Mouse (Mus musculus) kidney, embryonic 14.5 days (tissue): Measurements from ENCODE around the gene Fam53b. TPM values are rescaled to one million over a fixed set of nuclear protein-coding genes. Genes with fewer than 3 reads are reported as not detected.

Experiments
- ATAC-seq: fragments of 200-750 bp; cut with Nextera tagmentation; 2 replicates; pipeline ENCODE4 v1.8.0; 2017; ENCODE audit warnings: moderate number of reproducible peaks, mild to moderate bottlenecking, moderate TSS enrichment, moderate library complexity; ENCODE audit not compliant: low FRiP score, low TSS enrichment
- H3K27ac ChIP-seq: fragments of 300-500 bp; sonication (generic); 2 replicates; pipeline ENCODE4 v1.5.1; 2014; ENCODE audit warnings: low read depth, mild to moderate bottlenecking, low read length, moderate library complexity, mixed read lengths
- H3K27me3 ChIP-seq: fragments of 300-500 bp; sonication (generic); 2 replicates; pipeline ENCODE4 v1.6.1; 2014; ENCODE audit warnings: mild to moderate bottlenecking, low read length; ENCODE audit not compliant: control insufficient read depth, insufficient read depth
- H3K36me3 ChIP-seq: fragments of 300-500 bp; sonication (generic); 2 replicates; pipeline ENCODE4 v1.6.1; 2014; ENCODE audit warnings: low read length, mixed read lengths; ENCODE audit not compliant: control insufficient read depth, insufficient read depth
- H3K4me1 ChIP-seq: fragments of 300-500 bp; sonication (generic); 2 replicates; pipeline ENCODE4 v1.6.1; 2014; ENCODE audit warnings: low read length, mixed read lengths; ENCODE audit not compliant: control insufficient read depth, insufficient read depth
- H3K4me2 ChIP-seq: fragments of 300-500 bp; sonication (generic); replicated peaks from 2 replicates; pipeline ENCODE4 v1.6.1; 2014; ENCODE audit warnings: low read depth, mild to moderate bottlenecking, low read length
- H3K4me3 ChIP-seq: fragments of 300-500 bp; sonication (generic); 2 replicates; pipeline ENCODE4 v1.5.1; 2014; ENCODE audit warnings: mild to moderate bottlenecking, low read length
- H3K9ac ChIP-seq: fragments of 300-500 bp; sonication (generic); 2 replicates; pipeline ENCODE4 v1.6.1; 2014; ENCODE audit warnings: low read depth, mild to moderate bottlenecking, low read length, moderate library complexity
- H3K9me3 ChIP-seq: fragments of 300-500 bp; sonication (generic); 2 replicates; pipeline ENCODE4 v1.6.1; 2016; ENCODE audit warnings: low read length; ENCODE audit not compliant: control insufficient read depth
- WGBS: fragments of 180-500 bp; shearing (Covaris S2); extraction: QIAGEN DNeasy Blood & Tissue Kit; methylation state at CpG from one replicate; pipeline ENCODE4 v1.1.7; 2014; 5-methylcytosine and 5-hydroxymethylcytosine counted together
- polyA plus RNA-seq: library from polyadenylated mRNA; unstranded; fragments of >200 nt; fragmentation: Nextera tagmentation; extraction: Ambion mirVana; gene quantifications from 2 replicates; pipeline ENCODE4 v1.2.1, GENCODE M21; 2014

Fam53b gene
- polyA plus RNA-seq, 1 experiment from 2014 or later: 22.1 TPM

DNA sequence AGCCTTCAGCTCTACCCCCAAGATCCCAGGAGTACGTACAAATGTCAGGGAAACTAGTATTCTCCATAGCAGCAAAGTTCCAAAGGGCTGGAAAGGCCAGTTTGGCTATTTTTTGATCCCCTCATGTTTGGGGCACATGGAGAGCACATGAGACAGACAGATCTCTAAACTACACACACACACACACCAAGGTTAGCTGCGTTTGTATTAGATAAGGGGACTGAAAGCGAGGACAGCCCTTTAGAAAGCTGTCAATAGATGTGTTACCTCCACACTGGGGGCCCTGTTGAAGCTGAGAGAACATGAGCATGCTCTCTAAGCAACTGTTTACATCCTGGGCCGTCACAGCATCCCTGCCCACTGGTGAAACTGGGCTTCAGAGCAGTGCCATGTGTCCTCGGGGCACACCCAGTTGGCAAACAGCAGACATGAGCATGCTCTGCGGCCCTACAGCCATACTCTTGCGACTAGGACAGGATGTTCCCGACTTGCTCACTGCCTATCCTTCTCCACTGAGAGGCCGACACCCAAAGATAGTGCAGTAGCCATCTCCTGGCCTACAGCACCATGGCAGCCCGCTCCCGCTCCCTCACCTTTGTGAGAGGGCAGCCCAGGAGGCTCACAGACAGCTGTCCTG is 47.3 kb downstream of the Fam53b start:
- Histone ChIP-seq H3K36me3 (peaks cover 12% of the 10 kb centered on the region; the same call in 1 of the 2 replicates), H3K4me1 (no peaks in the 10 kb centered on the region), H3K27me3 (no peaks in the 10 kb centered on the region), H3K4me2 (no peak overlapping the region), H3K4me3 (no peak overlapping the region), H3K27ac (no peak overlapping the region), H3K9ac (no peak overlapping the region), H3K9me3 (no peaks in the 10 kb centered on the region)
- 89% methylated on average over 11 of the region's 11 CpGs for WGBS
- ATAC-seq: no peak

DNA sequence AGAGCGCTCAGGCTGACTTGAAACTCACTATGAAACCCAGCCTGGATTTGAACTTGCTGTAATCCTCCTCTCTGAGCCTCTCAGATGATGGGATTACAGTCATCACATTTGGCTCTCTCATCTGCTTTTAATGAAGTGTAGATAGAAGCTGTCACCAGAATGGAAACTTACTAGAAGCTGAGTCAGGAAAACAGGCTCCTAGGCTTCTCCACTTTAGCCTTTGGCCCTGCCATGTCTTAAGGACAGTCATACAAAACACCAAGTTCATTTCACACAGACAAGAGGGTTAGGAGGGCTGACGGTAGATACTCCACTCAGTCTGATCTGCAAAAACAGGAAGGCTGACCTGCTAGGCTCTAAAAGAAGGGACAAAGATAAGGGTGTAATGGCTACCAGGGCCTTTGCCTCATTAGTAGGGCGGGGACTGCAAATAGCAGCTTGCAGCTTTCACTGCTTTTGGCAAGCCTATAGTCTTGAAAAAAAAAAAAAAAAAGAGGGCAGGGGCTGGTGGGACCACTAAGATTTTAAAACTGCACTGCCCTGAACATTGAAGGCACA is 48.0 kb downstream of the Fam53b start:
- Histone ChIP-seq H3K9me3 (no peaks in the 10 kb centered on the region), H3K36me3 (peaks cover 13% of the 10 kb centered on the region; the same call in 1 of the 2 replicates), H3K27ac (no peak overlapping the region), H3K4me1 (no peaks in the 10 kb centered on the region), H3K4me3 (no peak overlapping the region), H3K4me2 (no peak overlapping the region), H3K9ac (no peak overlapping the region), H3K27me3 (no peaks in the 10 kb centered on the region)
- no peak for ATAC-seq
- 82% methylated on average over 3 of the region's 3 CpGs for WGBS

GRCm38 (mm10) chr7:132764896-132765491 is 48.7 kb downstream of the Fam53b start:
- Histone ChIP-seq H3K27me3 (no peaks in the 10 kb centered on the region), H3K27ac (no peak overlapping the region), H3K9me3 (no peaks in the 10 kb centered on the region), H3K4me2 (no peak overlapping the region), H3K4me1 (no peaks in the 10 kb centered on the region), H3K9ac (no peak overlapping the region), H3K4me3 (no peak overlapping the region), H3K36me3 (peaks cover 13% of the 10 kb centered on the region; the same call in 1 of the 2 replicates)
- 86% methylated on average over 4 of the region's 4 CpGs for WGBS
- ATAC-seq: no peak

GRCm38 (mm10) chr7:132764314-132764713 is 49.4 kb downstream of the Fam53b start:
- H3K27ac ChIP-seq: no peak overlapping the region

DNA sequence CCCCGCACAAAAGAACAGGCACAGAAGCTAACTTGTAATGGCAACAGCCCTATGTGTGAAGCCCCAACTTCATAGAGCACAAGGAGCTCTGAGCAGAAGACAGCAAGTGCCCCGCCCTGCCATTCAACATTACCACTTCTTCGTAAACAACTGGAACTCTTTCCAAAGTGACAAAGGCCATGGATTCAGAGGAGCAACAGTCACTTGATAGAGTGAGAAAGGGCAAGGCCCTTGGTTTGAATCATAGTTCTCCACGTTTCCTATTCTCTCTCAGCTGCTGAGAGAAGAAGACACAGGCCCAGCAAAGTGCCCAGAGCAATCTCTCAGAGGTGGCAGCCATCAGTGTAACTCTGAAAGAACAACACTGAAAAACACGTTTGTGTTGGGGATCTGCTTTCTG is 49.8 kb downstream of the Fam53b start:
- H3K4me1 ChIP-seq: no peaks in the 10 kb centered on the region
- peaks cover 23% of the 10 kb centered on the region for H3K36me3 ChIP-seq
- WGBS: 89% methylated on average over 5 of the region's 5 CpGs
- H3K9ac ChIP-seq: no peak overlapping the region
- no peak for ATAC-seq
- H3K4me3 ChIP-seq: no peak overlapping the region
- H3K9me3 ChIP-seq: no peaks in the 10 kb centered on the region
- no peak overlapping the region for H3K27ac ChIP-seq
- H3K27me3 ChIP-seq: no peaks in the 10 kb centered on the region
- no peak overlapping the region for H3K4me2 ChIP-seq

More at GRCm38 (mm10) chr7:132764314-132764713, 49.4 kb downstream of the Fam53b start:
- Histone ChIP-seq H3K9ac (no peak overlapping the region), H3K4me1 (no peaks in the 10 kb centered on the region), H3K27me3 (no peaks in the 10 kb centered on the region), H3K4me3 (no peak overlapping the region), H3K4me2 (no peak overlapping the region), H3K36me3 (peaks cover 19% of the 10 kb centered on the region), H3K9me3 (no peaks in the 10 kb centered on the region)
- no peak for ATAC-seq
- 95% methylated on average over 4 of the region's 4 CpGs for WGBS

DNA sequence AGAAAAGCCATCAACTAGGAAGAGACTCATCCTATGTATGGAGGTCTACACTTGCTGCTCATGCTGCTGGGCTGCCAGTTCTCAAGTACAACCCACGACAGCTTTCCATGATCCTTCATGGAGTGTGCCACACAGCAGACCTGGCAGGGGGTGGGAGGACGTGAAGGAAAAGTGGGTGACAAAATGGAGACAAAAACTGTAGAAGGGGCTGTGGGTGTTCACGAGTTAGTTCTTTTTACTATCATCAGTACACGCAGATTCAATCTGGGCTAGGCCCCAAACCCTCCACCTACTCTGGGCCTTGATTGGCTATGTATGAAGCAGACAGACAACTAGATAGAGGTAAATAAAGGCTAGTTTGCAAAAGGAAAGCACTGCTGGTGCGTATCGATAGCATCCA is 50.3 kb downstream of the Fam53b start:
- peaks cover 24% of the 10 kb centered on the region for H3K36me3 ChIP-seq
- H3K4me2 ChIP-seq: no peak overlapping the region
- no peaks in the 10 kb centered on the region for H3K9me3 ChIP-seq
- no peak overlapping the region for H3K4me3 ChIP-seq
- ATAC-seq: no peak
- no peak overlapping the region for H3K9ac ChIP-seq
- no peaks in the 10 kb centered on the region for H3K4me1 ChIP-seq
- WGBS: 93% methylated on average over 6 of the region's 6 CpGs
- no peak overlapping the region for H3K27ac ChIP-seq
- no peaks in the 10 kb centered on the region for H3K27me3 ChIP-seq

- Histone ChIP-seq H3K4me1 (no peaks in the 10 kb centered on the region), H3K4me2 (no peak overlapping the region), H3K4me3 (no peak overlapping the region), H3K9ac (no peak overlapping the region), H3K36me3 (peaks cover 37% of the 10 kb centered on the region), H3K9me3 (no peaks in the 10 kb centered on the region), H3K27ac (no peak overlapping the region), H3K27me3 (no peaks in the 10 kb centered on the region)
- 89% methylated on average over 2 of the region's 2 CpGs for WGBS
- no peak for ATAC-seq
Measured at GRCm38 (mm10) chr7:132761409-132761808, 52.3 kb downstream of the Fam53b start.

DNA sequence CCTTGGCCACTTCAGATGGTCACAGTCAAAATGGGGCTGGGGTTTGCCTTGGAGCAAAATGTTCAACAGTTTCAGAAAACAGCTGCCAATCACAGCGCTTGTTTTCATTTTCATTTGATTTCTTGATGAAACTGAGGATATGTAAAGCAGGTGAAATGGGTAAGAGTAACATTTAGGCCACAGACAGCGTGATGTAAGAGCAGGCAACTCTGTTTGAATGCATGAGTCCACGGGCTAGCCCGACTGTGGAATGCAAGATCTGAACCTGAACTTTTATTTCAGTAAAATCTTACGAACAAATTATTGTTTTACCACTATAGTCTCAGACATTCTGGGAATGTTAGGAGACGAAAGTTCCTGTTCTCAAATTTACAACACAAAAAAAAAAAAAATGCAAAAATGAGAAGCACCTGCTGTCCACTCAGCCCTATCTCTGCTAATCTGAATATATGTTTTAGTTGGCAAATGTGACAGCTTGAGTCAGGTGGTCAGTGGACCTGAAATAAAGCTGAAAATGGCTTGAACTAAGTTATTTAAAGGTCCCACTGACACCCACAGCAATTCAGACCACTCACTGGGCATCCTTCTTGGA is 53.0 kb downstream of the Fam53b start:
- no peak overlapping the region for H3K4me3 ChIP-seq
- no peak overlapping the region for H3K9ac ChIP-seq
- no peak overlapping the region for H3K27ac ChIP-seq
- H3K27me3 ChIP-seq: no peaks in the 10 kb centered on the region
- WGBS: 93% methylated on average over 6 of the region's 6 CpGs
- H3K9me3 ChIP-seq: no peaks in the 10 kb centered on the region
- H3K36me3 ChIP-seq: peaks cover 35% of the 10 kb centered on the region
- no peak for ATAC-seq
- no peaks in the 10 kb centered on the region for H3K4me1 ChIP-seq
- no peak overlapping the region for H3K4me2 ChIP-seq

DNA sequence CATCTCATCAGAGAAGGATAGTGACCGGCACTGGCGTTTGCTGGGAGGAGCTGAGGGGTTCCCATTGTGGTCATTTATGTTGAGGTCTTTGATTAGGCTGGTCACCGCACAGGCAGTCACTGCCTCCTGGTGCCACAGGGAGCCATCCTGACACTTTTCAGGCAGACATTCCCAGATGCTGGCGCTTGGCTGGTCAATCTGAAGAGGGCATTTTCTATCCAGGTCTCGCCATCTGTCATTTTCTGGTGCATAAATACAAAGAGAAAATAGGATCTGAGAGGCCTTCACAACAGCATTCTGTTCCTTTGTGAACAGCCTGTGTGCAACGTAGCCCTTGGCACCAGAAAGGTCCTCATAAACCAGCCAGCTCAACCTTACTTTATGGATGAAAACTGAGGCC is 53.8 kb downstream of the Fam53b start:
- WGBS: 95% methylated on average over 6 of the region's 6 CpGs
- no peaks in the 10 kb centered on the region for H3K27me3 ChIP-seq
- peaks cover under 1% of the 10 kb centered on the region; the same call in 1 of the 2 replicates for H3K4me1 ChIP-seq
- H3K36me3 ChIP-seq: peaks cover 31% of the 10 kb centered on the region
- no peak overlapping the region for H3K27ac ChIP-seq
- no peak overlapping the region for H3K4me2 ChIP-seq
- no peak for ATAC-seq
- H3K9me3 ChIP-seq: no peaks in the 10 kb centered on the region
- H3K4me3 ChIP-seq: no peak overlapping the region
- H3K9ac ChIP-seq: no peak overlapping the region; the same call in 1 of the 2 replicates
